Mouse (Mus musculus): Measurements from ENCODE around the gene Hmcn2.

- TF ChIP-seq CTCF (IDR thresholded peaks at IDR 0.05; ENCODE audit: insufficient read depth, low read depth, low read length): no peak
- no peak for TF ChIP-seq POLR2A (IDR thresholded peaks at IDR 0.05; ENCODE audit: insufficient read depth, low read depth, low read length)
These were observed 29.7 kb upstream of the Hmcn2 start for GRCm38 (mm10) chr2:31284531-31284930.
